Mouse (Mus musculus) embryo, embryonic 11.5 days (tissue): ENCODE data around the gene 1810049J17Rik.

ENCODE experiments used
- DNase-seq: peaks from one replicate; pipeline ENCODE4 v3.0.0-alpha.2; 2012; ENCODE audit warnings: low read depth, low spot score

The 1810049J17Rik gene

DNA sequence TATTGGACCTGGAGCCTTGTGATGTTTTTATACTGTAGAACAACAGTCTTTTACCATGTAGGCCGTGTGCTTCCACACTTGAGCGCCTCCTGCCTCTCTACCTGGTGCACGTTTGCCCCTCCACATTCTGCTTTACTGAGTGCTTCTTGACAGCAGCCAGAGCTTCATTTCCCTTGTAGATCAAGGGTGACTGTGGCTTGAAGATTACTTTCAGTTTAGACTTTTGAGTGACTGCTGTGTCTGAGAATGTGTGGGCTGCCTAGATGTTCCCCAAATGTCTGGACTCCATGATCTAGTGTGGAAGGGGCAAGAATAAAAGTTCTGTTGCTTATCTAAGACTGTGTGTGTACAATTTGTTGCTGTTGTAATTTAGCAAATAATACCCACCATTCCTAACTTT lies 27.3 kb upstream of the 1810049J17Rik start:
- no peak for DNase-seq

DNA sequence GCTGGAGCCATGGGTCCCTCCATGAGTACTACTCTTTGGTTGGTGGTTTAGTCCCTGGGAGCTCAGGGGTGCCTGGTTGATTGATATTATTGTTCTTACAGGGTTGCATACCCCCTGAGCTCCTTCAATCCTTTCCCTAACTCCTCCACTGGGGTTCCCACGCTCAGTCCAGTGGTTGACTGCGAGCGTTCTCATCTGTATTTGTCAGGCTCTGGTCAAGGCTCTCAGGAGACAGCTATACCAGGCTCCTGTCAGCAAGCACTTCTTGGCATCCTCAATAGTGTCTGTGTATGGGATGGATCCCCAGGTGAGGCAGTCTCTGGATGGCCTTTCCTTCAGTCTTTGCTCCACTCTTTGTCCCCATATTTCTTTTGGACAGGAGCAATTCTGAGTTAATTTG lies 25.2 kb upstream of the 1810049J17Rik start:
- no peak for DNase-seq

DNA sequence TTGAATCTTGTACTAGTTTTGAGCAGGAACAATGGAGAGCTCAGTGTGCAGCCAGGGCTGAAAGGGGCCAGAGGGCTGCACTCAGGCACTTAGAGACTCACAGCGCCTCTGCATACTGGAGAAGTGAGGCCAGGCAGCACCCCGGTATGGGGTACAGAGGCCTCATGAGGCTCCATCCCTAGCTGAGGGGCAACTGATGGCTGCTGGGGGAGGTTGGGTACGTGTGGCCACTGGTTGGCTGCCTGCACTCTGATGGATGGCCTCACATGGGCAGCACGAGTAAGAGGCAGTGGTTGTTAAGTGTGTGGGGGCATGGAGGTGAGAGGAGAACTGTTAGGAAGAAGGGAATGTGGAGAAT lies 19.7 kb upstream of the 1810049J17Rik start:
- DNase-seq = no peak

DNA sequence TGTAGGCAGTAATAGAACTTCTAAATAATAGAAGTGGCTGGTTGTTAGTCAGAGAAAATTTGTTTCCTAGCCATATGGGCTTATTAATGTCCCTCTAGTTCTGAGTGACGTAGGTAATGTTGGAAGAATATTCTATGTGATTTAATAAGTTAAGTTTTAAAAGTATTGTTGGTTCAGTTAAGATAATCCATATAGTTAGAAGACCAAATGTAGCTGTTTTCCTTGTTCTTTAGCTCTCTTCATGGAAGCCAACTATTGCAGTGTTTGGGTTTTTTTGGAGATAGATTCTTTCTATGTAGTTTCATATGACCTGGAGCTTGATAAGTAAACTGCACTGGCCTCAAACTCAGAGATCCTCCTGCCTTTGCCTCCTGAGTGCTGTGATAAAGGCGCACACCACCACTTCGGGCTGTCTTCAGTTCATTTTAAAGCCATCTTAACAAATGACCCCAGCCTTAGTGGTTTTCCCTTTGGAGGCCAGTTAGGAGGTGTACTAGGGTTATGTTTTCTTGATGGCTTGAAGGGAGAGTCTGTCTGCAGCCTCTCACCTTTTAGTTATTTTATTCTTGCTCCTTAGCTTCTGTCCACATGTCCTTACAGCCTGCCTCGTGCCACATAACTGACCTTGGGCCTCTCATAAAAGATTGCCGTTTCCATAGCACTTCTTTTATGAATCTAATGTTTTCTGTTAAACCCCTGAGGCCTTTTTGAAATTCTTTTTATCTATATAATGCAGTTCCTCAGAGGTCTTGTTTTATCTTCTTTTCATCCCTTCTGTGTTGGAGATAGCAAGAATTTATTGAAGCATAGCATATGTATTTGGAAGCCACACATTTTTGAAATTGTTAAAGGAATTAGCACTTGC lies 19.1 kb upstream of the 1810049J17Rik start:
- no peak for DNase-seq

DNA sequence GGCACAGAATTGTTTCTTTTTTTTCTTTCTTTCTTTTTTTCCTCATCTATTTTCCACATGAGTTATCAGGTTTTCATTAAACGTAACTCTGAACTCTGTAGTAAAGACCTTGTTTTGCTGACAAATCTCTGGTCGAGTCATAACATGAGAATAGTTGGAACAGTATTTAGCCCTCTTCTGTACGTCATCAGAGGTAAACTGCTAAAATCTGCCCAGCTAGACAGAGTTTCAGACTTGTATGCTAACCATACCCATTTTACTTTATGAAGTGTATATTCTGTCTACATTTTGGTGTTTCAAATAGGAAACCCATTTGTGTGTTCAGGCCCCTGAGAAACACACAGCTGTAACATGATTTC lies 16.1 kb upstream of the 1810049J17Rik start:
- DNase-seq = no peak

DNA sequence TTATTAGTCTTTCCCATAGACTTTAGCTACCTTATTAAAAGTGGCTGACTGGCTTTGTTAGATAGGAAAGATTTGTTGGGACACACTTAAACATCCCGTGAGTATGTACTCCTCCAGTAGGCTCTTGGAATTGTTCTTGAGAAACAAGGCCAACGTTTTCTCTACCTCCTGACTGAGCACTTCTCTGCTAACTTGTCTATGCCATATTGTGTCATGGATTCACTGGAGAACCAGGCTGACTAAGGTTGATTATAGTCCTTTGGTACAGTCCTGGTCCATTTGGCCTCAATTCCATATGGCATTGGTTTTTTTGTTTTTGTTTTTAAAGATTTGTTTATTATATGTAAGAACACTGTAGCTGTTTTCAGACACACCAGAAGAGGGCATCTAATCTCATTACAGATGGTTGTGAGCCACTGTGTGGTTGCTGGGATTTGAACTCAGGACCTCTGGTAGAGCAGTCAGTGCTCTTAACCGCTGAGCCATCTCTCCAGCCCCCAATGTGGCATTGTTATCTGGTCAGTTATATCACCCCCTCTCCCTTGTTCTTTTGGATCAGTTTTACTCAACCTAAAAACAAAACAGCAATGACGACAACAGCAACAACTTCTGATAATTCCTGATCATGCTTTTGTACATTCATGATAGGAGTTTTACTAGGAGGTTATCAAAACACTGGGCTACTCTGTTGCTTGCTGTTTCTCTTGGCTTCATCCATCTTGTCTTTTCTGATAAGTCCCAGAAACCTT lies 15.5 kb upstream of the 1810049J17Rik start:
- DNase-seq = no peak

DNA sequence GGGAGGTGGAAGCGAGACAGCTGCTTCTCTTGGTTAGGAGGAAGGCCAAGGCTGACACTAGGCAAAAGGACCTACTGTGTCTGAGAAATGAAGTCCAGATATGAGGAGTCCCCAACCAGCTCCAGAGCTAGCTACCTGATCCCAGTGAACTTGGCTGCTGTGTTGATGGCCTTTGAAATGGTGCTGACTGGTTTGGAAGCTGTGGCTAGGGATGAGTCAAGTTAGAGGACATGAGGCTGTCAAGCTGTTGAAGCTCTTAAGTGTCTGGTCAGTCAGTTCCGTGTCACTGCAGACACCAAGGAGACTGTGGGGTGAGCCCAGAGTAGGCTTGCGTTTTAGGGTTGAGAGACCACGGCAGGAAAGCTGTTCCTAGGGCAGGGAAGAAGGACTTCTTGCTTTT lies 12.7 kb upstream of the 1810049J17Rik start:
- DNase-seq = no peak

DNA sequence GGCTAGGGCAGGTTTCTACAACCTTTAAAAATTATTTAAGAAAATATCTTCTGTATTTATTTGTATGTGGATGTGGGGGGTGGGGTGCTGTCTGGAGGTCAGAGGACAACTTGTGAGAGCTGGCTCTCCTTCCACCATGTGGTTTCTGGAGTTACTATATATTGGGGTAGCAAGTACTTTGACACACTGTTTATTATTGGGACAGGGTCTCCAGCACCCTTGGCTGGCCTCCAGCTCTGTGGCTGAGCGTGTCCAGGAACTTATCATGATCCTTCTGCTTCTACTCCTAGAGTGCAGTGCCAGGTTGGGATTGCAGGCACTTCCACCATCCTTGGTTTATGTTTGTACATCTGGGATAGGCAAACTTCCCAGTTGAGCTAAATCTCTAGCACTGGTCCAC lies 9.6 kb upstream of the 1810049J17Rik start:
- DNase-seq = no peak

DNA sequence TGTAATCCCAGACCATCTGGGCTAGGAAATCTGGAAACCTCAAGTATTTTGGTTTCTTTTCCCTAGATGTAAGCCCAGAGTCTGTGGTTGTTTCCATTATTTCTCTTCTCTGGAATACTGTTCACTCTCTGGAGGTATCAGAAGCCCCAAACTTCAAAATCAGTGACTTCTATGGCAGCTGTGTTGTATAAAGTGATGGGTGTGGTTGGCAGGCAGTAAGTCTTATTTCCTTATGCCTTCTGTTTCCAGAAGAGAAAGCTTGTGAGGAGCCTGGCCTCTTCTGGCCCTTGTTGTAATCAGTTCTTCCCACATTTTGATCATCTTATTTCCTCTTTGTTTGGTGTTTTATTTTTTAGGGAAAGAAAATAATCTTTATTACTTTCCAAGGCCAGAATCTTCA lies 9.2 kb upstream of the 1810049J17Rik start:
- no peak for DNase-seq

DNA sequence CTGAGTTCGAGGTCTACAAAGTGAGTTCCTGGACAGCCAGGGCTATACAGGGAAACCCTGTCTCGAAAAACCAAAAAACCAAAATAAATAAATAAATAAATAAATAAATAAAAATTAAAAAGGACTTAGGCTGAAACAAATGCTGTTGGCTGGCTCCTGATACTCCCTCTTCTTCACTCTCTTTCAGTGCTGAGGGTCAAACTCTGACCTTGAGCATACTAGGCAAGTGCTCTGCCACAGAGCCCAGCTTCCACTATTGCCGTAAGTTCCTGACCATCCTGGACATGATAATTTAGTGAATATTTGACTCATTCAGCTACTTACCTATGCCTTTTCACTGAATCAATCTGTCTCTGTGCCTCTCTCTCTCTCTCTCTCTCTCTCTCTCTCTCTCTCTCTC lies 8.7 kb upstream of the 1810049J17Rik start:
- no peak for DNase-seq

DNA sequence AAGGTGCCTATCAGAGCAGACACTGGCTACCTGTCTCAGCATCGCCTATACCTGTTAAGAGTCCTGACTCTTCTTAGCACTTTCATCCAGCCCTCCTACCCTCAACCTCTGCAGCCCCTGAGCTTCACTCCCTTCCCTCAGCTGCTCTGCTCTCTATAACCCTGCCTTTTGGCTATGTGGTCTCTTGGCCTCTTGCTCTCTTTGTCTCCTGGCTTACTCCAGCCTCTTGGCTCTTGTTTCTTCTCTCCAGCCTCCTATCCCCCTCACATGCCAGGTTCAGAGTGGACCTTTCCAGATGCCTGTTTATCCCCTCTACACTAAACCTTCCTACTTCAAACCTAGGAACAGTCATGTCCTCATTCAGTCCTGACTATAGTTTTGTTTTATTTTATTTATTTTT lies 2.6 kb upstream of the 1810049J17Rik start:
- DNase-seq = no peak

DNA sequence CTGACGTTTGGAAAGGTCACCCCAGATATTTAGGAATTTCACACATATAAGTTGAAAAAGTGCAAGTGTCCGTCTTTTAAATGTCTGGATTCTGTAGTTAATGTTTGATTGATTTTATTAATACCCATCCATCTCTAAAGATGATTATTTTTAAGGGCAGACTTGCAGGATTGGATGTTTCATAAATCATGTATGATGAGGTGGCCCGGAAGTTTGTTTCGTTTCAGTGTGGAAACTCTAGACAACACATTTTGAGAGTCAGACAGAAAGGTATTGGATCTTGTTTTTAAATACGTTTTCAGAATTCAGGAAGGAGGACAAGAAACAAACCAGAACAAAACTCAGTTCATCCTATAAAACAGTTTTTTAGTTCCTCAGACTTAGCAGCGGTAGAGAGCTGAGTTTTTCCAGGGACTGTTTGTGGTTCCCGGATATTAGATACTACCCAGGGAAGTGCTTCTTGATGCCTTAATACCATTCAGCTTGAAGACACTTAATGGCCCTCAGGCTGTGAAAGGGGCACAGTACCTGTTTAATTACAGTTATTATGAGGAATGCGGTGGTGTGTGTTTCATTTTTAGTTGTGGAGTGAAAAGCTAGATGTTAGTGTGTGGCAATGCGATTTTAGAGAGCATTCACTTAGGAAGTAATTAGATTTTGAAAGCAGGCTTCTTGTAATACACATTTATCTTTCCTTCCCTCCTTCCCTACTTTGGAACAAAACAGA lies 1.1 kb upstream of the 1810049J17Rik start:
- no peak for DNase-seq

DNA sequence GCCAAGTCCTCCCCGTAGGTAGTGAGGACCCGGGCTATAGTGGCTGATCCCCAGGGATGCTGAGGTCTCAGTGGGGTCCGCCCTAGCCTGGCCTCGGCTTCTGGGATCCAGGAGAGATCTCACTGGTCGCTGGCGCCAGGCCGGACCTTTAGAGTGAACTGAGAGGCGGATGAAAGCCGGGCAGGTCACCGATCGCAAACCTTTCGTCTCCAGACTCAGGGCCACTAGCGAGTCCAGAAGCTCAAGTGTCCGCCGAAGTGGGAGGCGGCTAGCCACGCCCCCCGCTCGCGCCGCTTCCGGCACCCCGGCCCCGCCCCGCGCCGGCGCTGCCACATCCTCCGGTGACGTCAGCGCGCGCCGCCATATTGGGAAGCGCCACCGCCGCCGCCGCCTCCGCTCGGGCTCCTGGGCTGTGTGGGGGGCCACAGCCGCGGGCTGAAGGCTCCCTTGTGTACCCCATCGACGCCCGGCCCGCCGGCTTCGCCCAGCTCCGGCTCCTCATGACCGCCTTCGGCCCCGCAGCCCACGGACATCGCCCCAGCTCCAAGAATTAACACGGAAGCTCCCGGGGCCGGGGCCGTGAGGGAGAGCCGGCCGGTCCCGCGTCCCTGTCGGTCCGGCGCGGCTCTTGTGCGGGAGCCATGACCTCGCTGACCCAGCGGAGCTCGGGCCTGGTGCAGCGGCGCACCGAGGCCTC lies 460 bp downstream of the 1810049J17Rik start, which contains the start of gene Golph3:
TSS of gene Golph3 (plus strand) at position 360 of the 697 bp plus-strand sequence.
- DNase-seq = peak; percentile 87

DNA sequence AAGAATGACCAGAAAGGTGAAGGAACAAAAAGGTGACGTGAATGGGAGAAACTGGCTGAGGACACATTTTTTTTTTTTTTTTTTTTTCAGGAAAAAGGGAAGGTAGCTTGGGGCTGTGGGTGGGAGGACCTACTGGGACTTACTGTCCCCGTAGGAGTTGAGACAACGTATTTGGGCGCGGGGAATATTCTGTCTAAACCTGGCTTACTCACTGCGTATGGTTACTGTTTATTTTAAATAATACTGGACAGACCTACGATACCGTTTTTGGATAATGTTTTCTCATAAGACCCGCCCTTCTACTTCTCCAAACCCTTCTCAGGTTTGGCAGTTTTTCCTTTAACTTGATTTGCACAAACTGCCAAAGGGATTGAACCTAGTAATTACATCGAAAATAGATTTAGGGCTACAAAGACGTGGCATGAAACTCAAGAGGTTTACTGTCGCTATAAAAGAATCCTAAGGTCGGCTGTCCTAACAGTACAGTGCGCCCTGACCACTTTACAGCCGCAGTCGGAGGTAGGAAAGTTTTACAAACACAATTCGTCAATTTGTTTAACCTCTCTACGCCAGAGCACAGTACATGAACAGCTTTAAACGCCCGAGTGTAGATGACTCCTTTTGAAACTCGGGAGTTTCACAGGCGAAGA lies 1.1 kb downstream of the 1810049J17Rik start:
- no peak for DNase-seq

DNA sequence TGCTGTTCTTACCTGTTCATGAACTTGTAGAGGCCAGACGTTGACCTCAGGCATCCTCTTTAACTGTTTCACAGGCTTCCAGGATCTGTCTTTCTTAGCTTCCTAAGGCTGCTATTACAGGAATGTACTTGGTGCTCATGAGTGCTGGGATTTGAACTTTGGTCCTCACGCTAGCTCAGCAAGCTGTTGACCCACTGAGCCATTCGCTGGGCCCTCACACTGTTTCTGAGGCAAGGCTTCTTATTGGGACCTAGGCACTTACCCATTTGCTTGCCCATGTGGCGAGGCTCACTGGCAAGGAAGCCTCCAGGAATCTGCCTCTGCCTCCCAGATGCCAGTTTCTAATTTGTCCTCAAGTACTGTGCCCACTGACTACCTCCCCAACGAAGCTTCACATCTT lies 1.8 kb downstream of the 1810049J17Rik start:
- no peak for DNase-seq

DNA sequence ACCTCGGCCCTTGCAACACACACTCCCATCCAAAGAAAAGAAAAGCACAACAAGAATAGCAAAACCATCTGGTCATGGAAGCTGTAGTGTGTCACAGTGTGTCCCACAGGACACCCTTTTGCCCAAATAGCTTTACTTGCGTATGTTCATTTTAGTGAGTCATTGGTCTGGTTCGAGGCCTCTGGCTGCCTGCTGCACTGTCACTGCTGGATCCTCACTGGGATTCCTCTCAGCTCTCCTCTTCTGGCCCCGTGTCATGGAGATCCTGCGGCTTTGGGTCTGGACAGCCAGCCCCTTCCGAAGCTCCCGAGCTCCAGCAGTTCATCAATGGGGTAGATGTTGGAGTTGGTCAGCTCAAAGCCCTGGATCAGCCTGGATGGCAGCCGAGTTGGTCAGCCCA lies 3.2 kb downstream of the 1810049J17Rik start:
- no peak for DNase-seq

DNA sequence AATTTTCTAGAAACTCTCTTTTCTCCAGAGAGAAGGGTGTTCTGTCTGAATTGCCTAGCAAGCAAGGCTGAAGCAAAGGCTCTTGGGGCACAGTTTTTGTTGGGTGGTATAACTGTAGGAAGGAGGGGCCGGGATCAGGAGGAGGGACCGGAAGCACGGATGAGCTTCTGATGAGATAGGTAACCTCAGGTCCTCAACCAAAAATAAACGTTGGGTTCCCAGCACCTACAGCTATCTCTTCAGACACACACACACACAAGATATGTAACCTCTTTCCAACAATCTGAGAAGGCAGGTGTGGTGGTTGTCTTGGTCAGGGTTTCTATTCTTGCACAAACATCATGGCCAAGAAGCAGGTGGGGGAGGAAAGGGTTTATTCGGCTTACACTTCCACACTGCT lies 4.4 kb downstream of the 1810049J17Rik start:
- no peak for DNase-seq

DNA sequence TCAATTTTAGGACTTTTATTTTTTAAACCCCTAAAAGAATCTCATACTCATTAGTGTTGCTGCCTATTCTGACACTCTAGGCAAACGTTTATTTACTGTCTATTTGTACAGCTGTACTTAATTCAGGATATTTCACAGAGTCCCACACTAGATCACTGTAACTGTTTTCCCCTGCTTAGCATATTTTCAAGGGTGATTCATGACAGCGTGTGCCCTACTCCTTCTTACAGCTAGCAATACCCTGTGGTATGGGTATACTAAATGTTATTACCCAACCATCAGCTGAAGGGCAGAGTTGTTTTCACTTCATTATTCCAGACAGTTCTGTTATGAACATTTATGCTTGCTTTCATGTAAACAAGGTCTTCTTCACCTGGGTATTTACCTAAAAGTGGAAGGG lies 5.7 kb downstream of the 1810049J17Rik start:
- DNase-seq = no peak

DNA sequence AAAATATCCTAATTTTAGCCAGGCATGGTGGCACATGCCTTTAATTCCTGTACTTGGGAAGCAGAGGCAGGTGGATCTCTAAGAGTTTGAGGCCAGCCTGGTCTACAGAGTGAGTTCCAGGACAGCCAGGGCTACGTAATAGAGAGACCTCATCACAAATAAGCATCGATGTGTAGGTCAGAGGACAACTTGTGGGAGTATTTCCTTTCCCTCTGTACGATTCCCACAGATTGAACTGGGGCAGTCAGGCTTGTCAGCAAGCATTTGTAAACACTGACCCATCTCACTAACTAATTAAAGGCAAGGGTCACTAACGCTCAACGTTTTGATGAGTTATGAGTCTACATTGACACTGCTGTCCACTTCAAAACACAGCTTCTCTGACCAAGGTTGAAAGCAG lies 7.1 kb downstream of the 1810049J17Rik start:
- no peak for DNase-seq

DNA sequence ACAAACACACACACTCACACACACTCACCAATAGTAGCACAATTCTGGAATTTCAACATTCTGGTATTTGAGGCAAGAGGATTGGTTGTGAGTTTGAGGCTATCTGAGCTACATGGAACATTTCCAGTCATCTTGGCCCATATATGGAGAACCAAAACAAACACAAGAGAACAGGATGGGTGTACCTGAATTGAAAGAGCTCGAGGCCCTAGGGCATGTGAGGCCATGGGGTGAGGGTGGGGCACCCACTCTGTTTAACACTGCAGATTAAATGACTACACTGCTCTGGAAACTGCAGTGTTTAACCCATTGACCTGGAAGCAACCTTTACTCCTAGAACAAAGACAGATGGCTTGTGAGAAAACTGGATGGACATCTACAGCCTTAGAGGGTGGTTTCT lies 8.4 kb downstream of the 1810049J17Rik start:
- no peak for DNase-seq

DNA sequence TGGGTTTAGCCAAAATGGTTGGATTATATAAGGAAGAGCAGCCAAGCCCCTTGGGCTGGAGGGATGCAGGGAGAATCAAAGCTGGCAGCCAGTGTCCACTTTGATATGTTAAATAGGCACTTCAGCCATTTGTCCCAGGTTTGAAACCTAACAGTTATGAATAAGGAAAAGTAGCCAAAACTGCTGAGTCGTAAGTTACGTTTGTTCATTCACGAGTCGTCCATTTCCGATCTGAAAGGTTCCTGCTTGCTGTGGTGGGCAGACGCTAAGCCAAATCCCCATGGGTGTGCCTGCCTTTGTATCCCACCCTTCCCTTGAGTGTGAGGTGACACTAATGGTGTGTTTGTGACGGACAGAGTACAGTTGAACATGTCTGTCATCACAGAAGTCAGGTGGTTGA lies 10.2 kb downstream of the 1810049J17Rik start:
- no peak for DNase-seq
